Mouse (Mus musculus) ES-E14 (cell line): ENCODE results near the gene Olfr767.

ENCODE experiments used
- HCFC1 ChIP-seq: IDR thresholded peaks from 2 replicates; pipeline ENCODE4 v1.6.1; 2012; ENCODE audit warnings: low read length, inconsistent platforms, borderline replicate concordance; ENCODE audit not compliant: insufficient read depth
- ZNF384 ChIP-seq: IDR thresholded peaks from 2 replicates; pipeline ENCODE4 v1.6.1; 2012; ENCODE audit warnings: low read depth, low read length, inconsistent platforms

- TF ChIP-seq ZNF384 (no peak), HCFC1 (no peak)
These were observed 13.8 kb downstream of the Olfr767 start, which contains the start of gene Olfr766-ps1 for GRCm38 (mm10) chr10:129068877-129069276.
